Mouse (Mus musculus): Measurements from ENCODE around the gene Mia2.
A peak's percentile ranks its signal among the peaks of the same experiment; 100 is the strongest.

Gene Mia2

GRCm38 (mm10) chr12:59104771-59105170, 9.2 kb downstream of the Mia2 start:
- no peak for DNase-seq (ENCODE audit: low spot score in 2 of 2)

- DNase-seq (ENCODE audit: low spot score in 2 of 2): no peak
Measured at GRCm38 (mm10) chr12:59105914-59106313, 10.3 kb downstream of the Mia2 start.

- DNase-seq (ENCODE audit: low spot score in 2 of 2): no peak
Measured at GRCm38 (mm10) chr12:59106491-59106890, 10.9 kb downstream of the Mia2 start.

- no peak for DNase-seq (ENCODE audit: low spot score in 2 of 2)
Measured at GRCm38 (mm10) chr12:59107926-59108325, 12.3 kb downstream of the Mia2 start.

GRCm38 (mm10) chr12:59117184-59117583, 21.6 kb downstream of the Mia2 start:
- DNase-seq (ENCODE audit: low spot score in 2 of 2): no peak

- no peak for DNase-seq (ENCODE audit: low spot score in 2 of 2)
Measured at GRCm38 (mm10) chr12:59125426-59125825, 29.8 kb downstream of the Mia2 start.

- no peak for DNase-seq (ENCODE audit: low spot score in 2 of 2)
Measured at GRCm38 (mm10) chr12:59128501-59128900, 32.9 kb downstream of the Mia2 start.

GRCm38 (mm10) chr12:59129038-59129437, 33.4 kb downstream of the Mia2 start:
- DNase-seq (ENCODE audit: low spot score in 2 of 2): no peak

GRCm38 (mm10) chr12:59129592-59129991, 34.0 kb downstream of the Mia2 start:
- DNase-seq (ENCODE audit: low spot score in 2 of 2): peak in 1 of 2 experiments; percentile 2

- peak in 1 of 2 experiments; percentile 2 for DNase-seq (ENCODE audit: low spot score in 2 of 2)
Measured at GRCm38 (mm10) chr12:59130249-59130648, 34.6 kb downstream of the Mia2 start.

- peak; percentile 91 to 94 for DNase-seq (ENCODE audit: low spot score in 2 of 2)
Measured at GRCm38 (mm10) chr12:59130651-59131577, 35.3 kb downstream of the Mia2 start.

GRCm38 (mm10) chr12:59131578-59131946, 36.0 kb downstream of the Mia2 start:
- no peak for DNase-seq (ENCODE audit: low spot score in 2 of 2)

- DNase-seq (ENCODE audit: low spot score in 2 of 2): no peak
Measured at GRCm38 (mm10) chr12:59132462-59132861, 36.9 kb downstream of the Mia2 start.

GRCm38 (mm10) chr12:59132940-59133339, 37.3 kb downstream of the Mia2 start:
- DNase-seq (ENCODE audit: low spot score in 2 of 2): no peak

- DNase-seq (ENCODE audit: low spot score in 2 of 2): no peak
Measured at GRCm38 (mm10) chr12:59133437-59133999, 37.9 kb downstream of the Mia2 start.

- DNase-seq (ENCODE audit: low spot score in 2 of 2): no peak
Measured at GRCm38 (mm10) chr12:59135096-59135495, 39.5 kb downstream of the Mia2 start.

- no peak for DNase-seq (ENCODE audit: low spot score in 2 of 2)
Measured at GRCm38 (mm10) chr12:59135533-59136300, 40.1 kb downstream of the Mia2 start.

GRCm38 (mm10) chr12:59137031-59137430, 41.4 kb downstream of the Mia2 start:
- no peak for DNase-seq (ENCODE audit: low spot score in 2 of 2)

GRCm38 (mm10) chr12:59139372-59139771, 43.8 kb downstream of the Mia2 start:
- no peak for DNase-seq (ENCODE audit: low spot score in 2 of 2)

- DNase-seq (ENCODE audit: low spot score in 2 of 2): no peak
Measured at GRCm38 (mm10) chr12:59145130-59145529, 49.5 kb downstream of the Mia2 start.

GRCm38 (mm10) chr12:59149691-59150090, 54.1 kb downstream of the Mia2 start:
- no peak for DNase-seq (ENCODE audit: low spot score in 2 of 2)

- DNase-seq (ENCODE audit: low spot score in 2 of 2): no peak
Measured at GRCm38 (mm10) chr12:59161091-59161490, 65.5 kb downstream of the Mia2 start.
